Mouse (Mus musculus) liver, adult (tissue): Measurements from ENCODE around the gene Taf8.
A peak's percentile ranks its signal among the peaks of the same experiment; 100 is the strongest.

Experiments used
- GATA4 ChIP-seq: IDR thresholded peaks from 2 replicates; pipeline ENCODE4 v1.6.1; 2014; ENCODE audit warnings: mild to moderate bottlenecking, low read length; ENCODE audit not compliant: insufficient replicate concordance

Gene Taf8

DNA sequence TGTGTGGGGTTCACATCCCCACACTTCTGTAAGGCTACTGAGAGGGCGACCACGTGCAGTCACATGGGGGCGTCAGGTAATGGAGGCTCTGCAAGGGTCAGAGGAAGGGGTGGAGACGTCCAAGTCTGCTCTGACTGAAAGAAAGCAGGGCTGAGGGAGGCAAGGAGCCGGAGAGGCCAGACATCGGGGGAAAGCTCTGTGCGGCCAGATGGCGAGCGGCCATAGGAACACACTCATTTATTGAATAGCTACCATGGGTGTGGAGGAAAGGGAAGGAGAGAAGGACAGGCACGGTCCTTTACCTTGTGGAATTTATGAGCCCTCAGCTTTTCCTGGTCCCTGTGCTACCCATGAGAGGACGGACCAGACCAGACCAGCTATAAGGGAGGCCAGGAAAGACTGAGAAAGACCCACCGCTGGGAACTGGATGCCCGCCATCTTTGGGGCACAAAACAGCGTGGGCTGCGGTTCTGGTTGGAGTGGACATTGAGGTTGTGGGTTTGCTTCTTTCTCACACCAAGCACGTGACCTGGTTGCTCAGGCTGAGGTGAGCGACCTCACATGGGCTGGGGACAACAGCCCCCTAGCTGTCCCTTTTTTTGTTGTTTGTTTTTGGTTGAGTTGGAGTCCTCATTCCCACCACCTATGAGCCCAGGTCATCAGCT, 24.9 kb upstream of the Taf8 start:
- no peak for TF ChIP-seq GATA4

DNA sequence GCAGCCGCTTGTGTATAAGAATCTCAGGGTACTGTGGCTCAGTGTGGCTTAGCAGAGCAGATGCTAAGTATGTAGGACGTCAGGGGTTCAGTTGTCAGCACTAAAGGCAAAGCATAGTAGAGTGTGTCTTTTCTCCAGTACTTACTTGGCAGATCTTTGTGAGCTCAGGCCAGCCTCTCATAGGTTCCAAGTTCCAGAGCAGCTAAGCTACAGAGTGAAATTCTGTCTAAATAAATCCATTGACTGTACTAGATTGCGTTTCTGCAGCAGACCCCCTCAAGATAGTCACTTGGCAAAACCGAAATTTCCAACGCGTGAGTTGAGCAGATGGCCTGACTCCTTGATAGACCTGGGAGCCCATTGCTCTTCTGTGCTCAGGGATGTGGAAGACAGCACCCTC, 22.9 kb upstream of the Taf8 start:
- TF ChIP-seq GATA4 = no peak

DNA sequence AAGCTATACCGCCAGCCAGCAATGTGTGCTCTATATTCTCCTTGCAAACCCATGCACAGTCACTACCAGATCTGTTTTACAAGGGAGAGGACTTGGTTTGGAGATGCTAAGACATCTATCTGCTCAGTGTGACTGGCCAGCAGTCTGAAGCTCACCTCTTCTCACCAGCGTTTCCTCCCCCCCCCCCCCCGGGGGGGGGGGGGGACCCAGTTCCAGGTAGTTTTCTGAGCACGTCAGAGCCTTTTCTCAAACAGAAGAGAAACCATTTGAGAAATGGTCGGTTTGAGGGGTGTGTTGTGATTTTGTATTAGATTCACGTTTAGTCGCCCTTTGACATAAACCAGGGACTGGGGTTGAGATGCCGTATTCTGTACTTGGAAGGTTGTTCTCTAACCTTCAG, 22.0 kb upstream of the Taf8 start:
- no peak for TF ChIP-seq GATA4

DNA sequence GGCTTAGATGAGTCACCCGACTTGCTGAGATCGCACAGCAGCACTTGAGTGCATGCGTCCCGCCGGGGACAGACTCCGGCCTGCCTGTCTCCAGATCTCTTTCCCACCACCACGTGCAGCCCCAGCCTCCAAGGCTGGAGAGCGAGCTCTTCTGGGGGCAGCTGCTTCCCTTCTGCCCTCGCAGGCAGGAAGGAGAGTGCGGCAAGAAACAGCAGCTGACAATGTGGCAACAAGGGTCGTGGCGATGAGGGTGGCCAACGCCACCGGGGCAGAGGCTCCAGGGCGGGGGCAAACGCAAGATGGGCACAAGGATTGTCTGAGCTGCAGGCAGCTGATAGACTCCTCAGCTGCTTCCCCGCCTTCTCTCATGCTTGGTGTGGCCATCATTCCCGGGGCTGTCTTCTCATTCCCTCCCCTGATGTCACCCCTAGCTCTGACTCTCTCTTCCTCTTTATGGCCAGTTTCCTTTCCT, 21.2 kb upstream of the Taf8 start:
- TF ChIP-seq GATA4 = no peak

DNA sequence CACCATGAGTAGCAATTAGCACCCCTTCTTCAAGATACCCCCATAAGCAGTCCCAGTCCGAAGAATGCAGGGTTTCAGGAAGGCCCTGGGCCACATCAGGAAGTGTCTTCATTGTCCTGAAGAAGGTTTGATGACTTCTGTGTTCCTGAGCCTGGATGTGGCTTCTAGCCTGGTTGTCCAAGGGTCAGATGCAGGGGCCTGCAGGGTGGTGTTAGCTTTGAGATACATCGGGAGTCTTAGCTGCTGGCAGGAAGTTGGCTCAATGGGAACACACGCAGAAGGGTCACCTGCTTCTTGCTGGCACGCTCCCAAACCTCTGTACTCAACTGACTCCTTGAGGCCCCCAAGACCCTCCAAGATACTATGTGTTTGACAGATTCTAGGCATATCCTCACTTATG, 20.4 kb upstream of the Taf8 start:
- no peak for TF ChIP-seq GATA4

DNA sequence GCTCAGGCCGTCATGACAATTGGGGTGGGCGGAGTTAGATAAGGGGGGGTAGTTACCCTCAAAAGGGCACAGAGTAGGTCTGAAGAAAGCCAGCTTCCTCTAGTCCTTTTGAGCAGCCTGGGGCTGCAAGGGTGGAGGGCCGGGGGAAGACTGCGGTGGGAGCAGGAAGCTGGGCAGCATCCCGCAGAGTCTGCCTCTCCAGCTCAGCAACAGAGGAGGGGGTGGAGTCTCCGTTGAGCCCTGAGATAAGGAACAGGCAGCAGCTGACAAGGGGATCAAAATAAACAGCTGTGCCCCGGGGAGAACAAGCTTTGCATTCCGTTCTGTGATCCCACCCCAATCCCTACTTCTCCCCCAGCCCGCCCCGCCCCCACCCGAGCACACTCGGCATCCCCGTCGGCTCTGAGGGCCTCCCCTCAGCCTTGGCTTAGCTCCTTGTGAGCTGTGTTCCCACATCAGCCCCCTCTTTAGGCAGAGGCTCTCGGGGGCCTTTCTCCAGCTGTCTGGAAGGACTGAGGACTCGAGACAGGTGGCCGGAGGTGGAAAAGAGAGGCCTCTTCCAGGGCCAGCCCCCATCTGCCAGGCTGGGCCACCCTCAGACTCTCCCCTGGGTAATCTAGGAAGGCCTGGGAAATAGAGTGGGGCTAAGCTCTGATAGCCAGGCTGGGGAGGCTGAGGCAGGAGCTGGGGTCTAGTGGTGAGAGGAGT, 19.6 kb upstream of the Taf8 start:
- TF ChIP-seq GATA4 = peak; percentile 65; the same call in 1 of the 2 replicates

DNA sequence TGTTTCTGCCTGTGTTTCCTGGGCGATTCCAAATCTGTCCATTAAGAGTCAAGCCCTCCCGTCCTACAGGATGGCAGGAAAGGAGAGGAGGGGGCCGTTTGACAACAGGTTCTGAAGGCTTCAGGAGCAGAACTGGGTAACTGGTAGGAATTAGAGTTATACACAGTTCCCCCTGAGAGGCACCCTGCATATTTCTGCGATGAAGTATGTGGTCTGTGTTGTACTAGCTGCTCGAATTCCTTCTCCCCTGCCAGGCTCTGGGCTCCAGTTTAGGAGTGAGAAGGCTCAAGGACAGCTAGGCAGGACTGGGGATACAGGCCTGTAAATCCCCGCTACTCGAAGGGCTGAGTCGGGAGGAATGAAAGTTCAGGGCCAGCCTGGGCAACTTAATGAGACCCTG, 16.1 kb upstream of the Taf8 start:
- no peak for TF ChIP-seq GATA4

DNA sequence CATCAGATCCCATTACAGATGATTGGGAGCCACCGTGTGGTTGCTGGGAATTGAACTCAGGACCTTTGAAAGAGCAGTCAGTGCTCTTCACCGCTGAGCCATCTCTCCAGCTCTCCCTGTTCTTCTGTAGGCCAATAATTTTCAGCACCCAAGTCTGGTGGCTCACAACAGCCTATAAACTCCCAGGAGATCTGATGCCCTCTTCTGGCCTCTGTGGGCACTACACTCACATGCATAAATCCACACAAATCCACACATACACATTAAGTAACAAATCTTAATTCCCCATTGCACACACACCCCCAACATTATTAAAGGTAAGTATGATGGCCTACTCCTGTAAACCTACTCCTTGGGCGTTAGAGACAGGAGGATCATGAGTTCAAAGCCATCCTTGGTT, 14.1 kb upstream of the Taf8 start:
- TF ChIP-seq GATA4 = no peak

DNA sequence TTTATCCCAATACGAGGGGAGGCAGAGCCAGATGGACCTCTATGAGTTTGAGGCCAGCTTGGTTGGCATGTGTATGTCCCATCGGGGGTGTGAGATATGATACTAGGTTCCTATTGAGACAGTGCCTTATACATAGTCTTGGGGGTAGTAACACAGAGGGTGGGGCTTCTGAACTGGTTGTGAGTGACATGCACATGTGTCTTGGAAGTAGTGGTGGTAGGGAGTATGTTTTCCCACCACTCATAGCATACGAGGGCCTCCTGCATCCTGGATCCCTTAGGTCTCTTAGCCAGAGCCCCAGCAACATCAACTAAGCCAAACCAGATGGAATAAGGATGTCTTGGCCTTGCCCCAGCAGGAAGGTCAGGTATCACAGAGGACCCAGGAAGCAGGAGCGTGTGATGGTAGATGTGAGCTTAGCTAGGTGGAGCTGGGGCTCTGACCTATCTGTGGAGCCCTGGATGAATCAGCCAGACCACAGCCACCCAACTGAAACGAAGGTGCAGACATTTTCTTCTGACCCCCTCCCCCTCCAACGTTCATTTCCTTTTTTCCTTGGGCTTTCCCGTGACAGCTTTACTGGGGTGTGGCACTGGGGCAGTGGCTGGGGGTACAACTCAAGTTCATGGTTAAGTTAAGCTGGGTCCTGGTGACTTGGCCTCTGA, 13.2 kb upstream of the Taf8 start:
- no peak for TF ChIP-seq GATA4

DNA sequence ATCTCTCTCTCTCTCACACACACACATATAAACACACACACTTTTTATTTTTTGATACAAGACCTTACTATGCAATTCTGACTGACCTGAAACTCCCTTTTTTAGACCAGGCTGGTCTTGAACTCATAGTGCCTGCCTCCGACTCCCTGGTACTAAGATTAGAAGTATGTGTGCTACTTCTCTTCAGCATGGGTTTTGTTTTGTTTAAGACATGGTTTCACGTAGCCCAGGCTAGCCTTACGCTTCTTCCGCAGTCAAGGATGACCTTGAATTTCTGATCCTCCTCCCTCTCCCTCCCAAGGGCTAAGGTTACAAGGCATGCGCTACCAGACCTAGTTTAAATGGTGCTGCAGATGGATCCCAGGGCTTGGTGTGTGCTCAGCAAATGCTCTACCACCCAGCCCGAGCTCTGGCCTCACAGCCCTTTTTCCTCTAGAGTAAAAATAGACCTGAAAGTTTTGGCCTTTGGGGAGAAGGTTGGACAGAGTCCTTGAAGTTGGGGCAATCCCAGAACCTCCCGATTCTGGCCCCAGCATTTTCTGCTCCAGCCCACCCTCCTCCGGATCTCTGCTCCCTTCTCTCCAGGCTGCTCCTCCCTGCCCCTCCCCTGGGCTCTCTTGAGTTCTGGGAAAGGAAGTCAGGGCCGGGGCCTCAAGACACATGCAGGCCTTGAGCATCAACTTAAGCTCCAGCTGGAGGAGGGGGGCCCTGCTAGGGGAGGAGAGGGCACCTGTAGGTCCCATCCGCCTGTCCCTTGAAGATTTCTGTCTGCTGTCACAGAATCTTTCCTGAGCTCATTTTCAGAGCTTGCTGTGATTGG, 11.1 kb upstream of the Taf8 start:
- no peak for TF ChIP-seq GATA4

DNA sequence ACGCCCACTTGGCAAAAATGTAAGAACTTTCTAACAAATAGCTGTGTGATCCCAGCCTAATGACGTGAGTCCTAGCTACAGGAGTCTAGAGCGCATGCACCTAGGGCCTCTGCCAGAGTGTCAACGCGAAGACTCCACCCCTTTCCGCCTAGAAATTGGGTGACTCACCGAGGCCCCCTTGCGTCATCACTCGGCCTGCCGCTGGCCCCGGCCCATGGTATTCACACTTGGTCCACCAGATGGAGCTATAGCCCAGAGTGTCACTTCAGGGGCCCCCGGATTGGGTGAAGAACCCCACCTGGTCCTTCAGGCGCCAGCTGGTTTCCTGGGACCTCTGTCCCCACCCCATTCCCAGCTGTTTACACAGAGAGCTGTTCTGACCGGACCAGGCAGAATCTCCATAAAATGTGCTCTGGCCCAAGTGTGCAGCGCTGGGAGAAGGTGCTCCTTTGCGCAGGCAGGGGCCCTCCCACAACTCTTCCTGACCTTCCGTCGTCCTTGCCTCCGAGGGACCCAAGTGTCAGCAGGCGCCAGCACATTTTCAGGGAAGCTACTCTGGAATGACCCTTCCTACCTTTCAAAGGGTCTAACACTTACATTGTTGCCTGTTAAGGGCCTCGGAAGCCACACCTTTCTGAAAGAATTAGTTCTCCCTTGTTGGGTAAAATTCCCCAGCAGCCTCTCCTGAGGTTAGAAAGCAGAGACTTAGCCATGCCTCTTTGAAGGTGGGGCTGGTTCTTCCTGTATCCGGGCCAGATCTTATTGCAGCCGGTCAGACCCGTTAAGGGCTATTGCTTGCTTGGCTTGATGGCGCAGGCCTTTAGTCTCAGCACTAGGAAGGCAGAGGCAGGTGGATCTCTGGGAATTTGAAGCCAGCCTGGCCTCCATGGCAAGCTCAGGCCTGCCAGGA, 9.3 kb upstream of the Taf8 start:
- no peak; the same call in 1 of the 2 replicates for TF ChIP-seq GATA4

DNA sequence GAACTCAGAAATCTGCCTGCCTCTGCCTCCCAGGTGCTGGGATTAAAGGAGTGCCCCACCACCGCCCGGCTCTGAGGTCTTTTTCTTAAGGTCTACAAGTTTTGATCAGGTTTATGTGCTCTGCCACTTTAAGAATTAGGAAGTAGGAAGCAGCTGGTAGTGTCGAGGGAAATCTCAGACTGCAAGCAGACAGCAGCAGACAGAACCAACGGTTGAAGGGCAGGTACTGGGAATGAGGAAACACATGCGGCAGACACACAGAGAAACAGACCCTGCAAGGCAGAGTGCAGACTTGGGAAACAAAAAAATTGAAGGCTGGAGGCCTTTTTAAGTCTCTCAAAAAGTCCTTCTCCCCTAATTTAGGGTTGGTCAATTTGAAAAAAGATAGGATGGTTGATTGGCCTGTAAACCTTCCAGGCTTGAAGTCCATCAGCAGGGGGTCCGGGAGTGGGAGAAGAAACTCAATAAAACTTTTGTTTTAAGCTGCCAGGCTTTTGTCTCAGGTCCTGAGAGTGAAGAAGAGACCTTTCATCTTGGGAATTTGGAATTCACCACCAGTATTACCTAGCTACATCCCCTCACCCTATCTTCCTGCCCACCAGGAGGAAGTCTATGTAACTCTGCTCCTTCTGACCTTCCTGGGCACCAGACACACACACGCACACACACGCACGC, 7.1 kb upstream of the Taf8 start:
- TF ChIP-seq GATA4 = no peak

DNA sequence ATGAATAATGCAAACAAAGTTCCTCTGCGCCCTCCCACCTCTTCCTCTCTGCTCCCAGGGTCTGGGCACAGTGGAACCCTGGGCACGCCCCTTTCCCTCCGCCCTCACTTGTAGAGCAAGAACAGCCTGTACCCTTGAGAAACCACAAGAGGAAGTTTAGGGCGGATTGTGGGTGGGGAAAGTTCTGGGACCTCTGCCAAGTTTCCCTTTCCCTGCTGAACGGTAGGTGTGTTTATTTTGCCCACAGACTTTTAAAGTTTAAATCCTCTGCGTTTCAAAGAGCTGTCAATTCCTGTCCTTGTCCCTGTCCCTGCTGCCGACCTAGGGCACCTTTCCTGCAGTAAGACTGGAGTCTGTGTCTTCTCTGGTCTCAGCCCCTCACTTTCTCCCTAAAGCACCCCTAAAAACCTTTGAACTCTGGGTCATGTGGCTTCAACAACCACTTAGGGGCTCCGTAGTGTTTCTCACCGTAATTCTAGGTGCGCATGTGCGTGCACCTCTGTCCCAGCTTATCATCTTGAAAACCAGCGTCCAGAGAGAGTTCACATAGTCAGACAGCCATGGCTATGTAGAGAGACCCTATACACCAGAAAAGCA, 6.0 kb upstream of the Taf8 start:
- no peak; the same call in 1 of the 2 replicates for TF ChIP-seq GATA4
